In the genomic region with DNA sequence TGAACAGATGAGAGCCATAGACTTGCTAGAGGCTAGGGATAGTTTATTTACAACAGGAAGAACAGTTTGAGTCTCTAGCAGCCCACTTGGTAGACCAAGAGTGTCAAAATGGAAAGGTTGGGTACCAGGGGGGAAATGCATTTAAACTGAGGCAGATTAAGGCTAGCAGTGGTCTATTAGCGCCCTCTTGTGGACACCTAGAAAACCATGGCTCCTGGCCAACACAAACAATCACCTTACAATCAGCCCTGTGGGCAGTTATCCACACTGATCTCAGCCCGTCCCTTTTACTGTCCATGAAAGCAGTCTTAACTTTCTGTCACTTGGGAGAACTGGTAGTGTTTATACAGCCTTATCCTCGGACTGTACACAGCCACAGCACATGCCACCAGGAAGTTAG, we compare ENCODE assay signal across 8 mouse cellular contexts. TPM values are rescaled to one million over a fixed set of nuclear protein-coding genes. Genes with fewer than 3 reads are reported as not detected.
DNase-seq lines count a peak whose midpoint lies in the region; ATAC-seq and TF ChIP-seq lines count a peak whose summit lies in the region.
"Had no signal": no experiment of that assay in that cellular context is flagged by ENCODE, and none has a peak within 500 bp of the region (broad histone marks: within the 10 kb centered on the region; RNA-seq: fewer than 3 reads in every experiment).

No protein-coding gene starts in this region.

- H3K4me2 ChIP-seq in liver, embryonic 14.5 days (ENCODE audit: low read depth) = no peak overlapping the region
- H3K4me2 ChIP-seq: limb, embryonic 15.5 days had no signal

- no peak overlapping the region for H3K27ac ChIP-seq in liver, embryonic 14.5 days
- H3K27ac ChIP-seq: limb, embryonic 15.5 days had no signal

- peak; percentile 82 for DNase-seq in CD4-positive, CD25-positive, alpha-beta regulatory T cell, adult 2 months (ENCODE audit: low read depth, low spot score)
- DNase-seq in MEL-GATA-1-ER (ENCODE audit: extremely low read depth, low read depth) = peak; percentile 26
- peak; percentile 73 for DNase-seq in cerebellum, adult 9-11 months
- DNase-seq in frontal cortex, postnatal 36 days (ENCODE audit: low spot score in 2 of 2) = peak; percentile 63 to 79
- peak; percentile 81 for DNase-seq in kidney, adult 9 months
- peak; percentile 46 to 54 (median 46) for DNase-seq in liver, embryonic 14.5 days (ENCODE audit: low read depth in 3 of 3, low spot score in 3 of 3)
- peak; percentile 77 to 79 for DNase-seq in right cerebral cortex, postnatal 10 days (ENCODE audit: low spot score in 2 of 2)

- H3K4me1 ChIP-seq in liver, embryonic 14.5 days (replicated peaks; ENCODE audit: control insufficient read depth in 2 of 2, insufficient read depth in 2 of 2, low read length in 1 of 2) = peaks cover 6 to 10% of the 10 kb centered on the region in 2 experiments

- ATAC-seq in liver, embryonic 14.5 days (ENCODE audit: insufficient read depth) = no peak

- no peaks in the 10 kb centered on the region for H3K27me3 ChIP-seq in liver, embryonic 14.5 days (ENCODE audit: control insufficient read depth, insufficient read depth, low read length)
- H3K27me3 ChIP-seq: limb, embryonic 15.5 days had no signal

- H3K9me3 ChIP-seq in liver, embryonic 14.5 days (ENCODE audit: control insufficient read depth, low read length) = no peaks in the 10 kb centered on the region
- H3K9me3 ChIP-seq: limb, embryonic 15.5 days had no signal

- TF ChIP-seq CTCF in liver, embryonic 14.5 days (IDR thresholded peaks at IDR 0.05; ENCODE audit: low read depth) = peak; percentile 96

- H3K36me3 ChIP-seq in liver, embryonic 14.5 days (replicated peaks; ENCODE audit: control insufficient read depth, insufficient read depth, low read depth) = peaks cover 23% of the 10 kb centered on the region

- H3K9ac ChIP-seq in liver, embryonic 14.5 days (replicated peaks) = no peak overlapping the region
- H3K9ac ChIP-seq: limb, embryonic 15.5 days had no signal

- 3% methylated on average over 3 of the region's 3 CpGs for WGBS in liver, embryonic 14.5 days (ENCODE audit: insufficient replicate concordance)

- TF ChIP-seq EP300 in liver, embryonic 14.5 days (IDR thresholded peaks at IDR 0.05; ENCODE audit: low read depth) = no peak

- H3K4me3 ChIP-seq in liver, embryonic 14.5 days (ENCODE audit: insufficient read depth in 1 of 2, low read depth in 2 of 2, low read length in 2 of 2) = no peak overlapping the region
- H3K4me3 ChIP-seq: limb, embryonic 15.5 days had no signal

RNA-seq across cellular contexts. Expression of gene Eif1b, which starts 4.7 kb away (rescaled TPM):
- 20.8 and 30.6 TPM in 2 replicates for polyA plus RNA-seq in liver, embryonic 14.5 days (2012; rRNA removed)
- 70.0 and 71.4 TPM in 2 replicates for polyA plus RNA-seq in liver, embryonic 14.5 days (2014; fragmentation: Nextera tagmentation; extraction: Ambion mirVana)

RNA-seq across cellular contexts. Expression of gene Entpd3, which starts 42.9 kb away (rescaled TPM):
- 0.01 and 0.02 TPM in 2 replicates for polyA plus RNA-seq in liver, embryonic 14.5 days (2012; rRNA removed)
- polyA plus RNA-seq in liver, embryonic 14.5 days (2014; fragmentation: Nextera tagmentation; extraction: Ambion mirVana) = not detected in 2 replicates

Comparison
In these comparisons a context has a peak if more than half of its experiments do, and no peak if none do; other contexts are left out.
1. DNase-seq: peak in every context shown above with its lines; median percentile 82 in CD4-positive, CD25-positive, alpha-beta regulatory T cell, adult 2 months; 81 in kidney, adult 9 months; 78 in right cerebral cortex, postnatal 10 days; 73 in cerebellum, adult 9-11 months; 71 in frontal cortex, postnatal 36 days; 46 in liver, embryonic 14.5 days; 26 in MEL-GATA-1-ER.